Mouse (Mus musculus): Measurements from ENCODE around the gene Tmem106c. TPM values are rescaled to one million over a fixed set of nuclear protein-coding genes. Genes with fewer than 3 reads are reported as not detected.

Gene Tmem106c
- total RNA-seq, 4 experiments from 2014 or later = 32.1 to 41.9 (median 39.0) TPM

- DNase-seq (ENCODE audit: low spot score in 2 of 2) = peak in 1 of 2 experiments; percentile 59
Observed at GRCm38 (mm10) chr15:97952137-97952888, 11.7 kb upstream of the Tmem106c start.

GRCm38 (mm10) chr15:97952889-97953189 is 11.2 kb upstream of the Tmem106c start:
- DNase-seq (ENCODE audit: low spot score in 2 of 2) = no peak

DNA sequence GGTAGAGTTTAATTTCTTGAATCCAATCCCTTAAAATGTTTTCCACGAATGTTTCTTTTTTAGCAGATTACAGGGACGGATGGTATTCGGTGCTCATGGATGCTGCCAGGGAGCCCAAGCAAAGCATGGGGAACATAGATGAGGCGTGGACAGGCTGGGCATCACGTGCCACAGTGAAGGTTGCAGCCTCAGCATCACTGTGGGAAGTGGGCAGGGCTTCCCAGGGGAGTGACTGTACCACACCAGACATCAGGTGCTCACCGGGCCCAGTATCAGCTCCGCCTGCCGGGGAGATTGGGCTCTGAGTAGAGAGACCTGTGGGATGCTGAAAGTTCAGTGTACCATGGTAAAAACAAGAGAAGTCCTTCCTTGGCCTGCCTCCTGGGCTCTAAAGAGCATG is 9.3 kb upstream of the Tmem106c start:
- no peak for DNase-seq (ENCODE audit: low spot score in 2 of 2)

- DNase-seq (ENCODE audit: low spot score in 2 of 2) = no peak
Observed at GRCm38 (mm10) chr15:97955286-97955685, 8.7 kb upstream of the Tmem106c start.

GRCm38 (mm10) chr15:97955742-97956141 is 8.3 kb upstream of the Tmem106c start:
- DNase-seq (ENCODE audit: low spot score in 2 of 2) = no peak

DNA sequence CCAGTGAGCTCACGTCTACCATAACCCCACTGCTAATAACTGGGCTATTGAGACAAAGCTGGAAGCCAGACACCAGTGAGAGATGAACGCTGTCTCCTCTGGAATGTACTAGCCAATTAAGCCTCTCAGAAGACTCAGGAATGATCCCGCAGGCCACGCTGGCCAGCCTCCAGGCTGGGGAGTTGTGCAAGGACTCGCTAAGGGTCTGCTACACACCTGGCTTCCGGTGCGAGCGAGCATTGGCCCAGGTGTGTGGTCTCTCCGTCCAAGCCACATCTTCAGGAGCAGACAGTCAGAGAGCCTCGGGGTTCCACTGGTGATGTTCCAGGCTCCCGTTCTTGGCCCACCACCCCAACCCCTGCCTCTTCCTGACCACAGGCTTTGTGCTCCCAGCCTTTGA is 7.6 kb upstream of the Tmem106c start:
- no peak for DNase-seq (ENCODE audit: low spot score in 2 of 2)

DNA sequence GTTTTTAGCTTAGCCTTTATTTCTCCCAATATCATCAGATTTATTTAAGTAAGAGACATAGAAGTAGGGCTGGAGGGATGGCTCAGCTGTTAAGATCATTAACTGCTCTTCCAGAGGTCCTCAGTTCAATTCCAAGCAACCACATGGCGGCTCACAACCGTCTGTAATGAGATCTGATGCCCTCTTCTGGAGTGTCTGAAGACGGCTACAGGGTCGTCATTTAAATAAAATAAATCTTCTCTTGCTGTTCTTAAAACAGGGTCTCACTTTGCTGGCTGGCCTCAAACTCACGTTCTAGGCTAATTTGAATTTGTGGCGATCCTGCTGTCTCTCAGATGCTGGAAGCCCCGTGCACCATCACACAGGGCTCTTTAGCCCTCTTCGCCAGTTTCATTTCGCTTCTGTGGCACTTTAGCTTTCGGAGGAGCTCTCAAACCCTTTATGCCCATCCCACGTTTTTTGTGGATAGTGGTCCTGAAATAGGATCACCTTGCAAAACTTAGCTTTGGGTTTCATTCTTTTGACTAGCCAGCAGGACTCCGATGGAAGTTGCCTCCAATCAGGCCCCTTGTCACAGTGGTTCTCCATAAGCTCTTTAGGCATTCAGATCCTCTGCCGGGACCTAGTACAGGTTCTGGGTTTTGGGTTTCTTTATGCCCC is 541 bp upstream of the Tmem106c start:
- DNase-seq (ENCODE audit: low spot score in 2 of 2) = no peak

GRCm38 (mm10) chr15:97964836-97965187 is 812 bp downstream of the Tmem106c start:
- DNase-seq (ENCODE audit: low spot score in 2 of 2) = no peak

- DNase-seq (ENCODE audit: low spot score in 2 of 2) = no peak
Observed at GRCm38 (mm10) chr15:97965311-97966045, 1.5 kb downstream of the Tmem106c start.

DNA sequence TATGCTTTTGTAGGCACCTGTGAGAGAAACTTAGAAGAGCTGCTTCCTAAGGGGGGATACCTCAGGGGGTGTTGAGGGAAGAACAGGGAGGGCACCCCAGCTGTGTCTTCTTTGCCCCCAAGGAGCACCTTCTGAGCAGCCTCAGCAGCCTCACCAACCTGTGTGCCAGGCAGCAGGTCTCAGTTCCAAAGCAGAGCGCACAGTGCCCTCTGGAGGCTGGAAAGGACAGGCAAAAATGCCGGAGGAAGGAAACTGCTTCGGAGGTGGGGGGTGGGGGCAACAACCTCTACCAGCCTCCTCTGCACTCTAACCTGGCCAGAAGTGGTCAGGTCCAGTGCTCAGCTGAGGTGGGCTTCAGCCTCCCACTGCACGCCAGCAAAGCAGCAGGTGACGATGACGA is 6.3 kb downstream of the Tmem106c start:
- DNase-seq (ENCODE audit: low spot score in 2 of 2) = no peak

DNA sequence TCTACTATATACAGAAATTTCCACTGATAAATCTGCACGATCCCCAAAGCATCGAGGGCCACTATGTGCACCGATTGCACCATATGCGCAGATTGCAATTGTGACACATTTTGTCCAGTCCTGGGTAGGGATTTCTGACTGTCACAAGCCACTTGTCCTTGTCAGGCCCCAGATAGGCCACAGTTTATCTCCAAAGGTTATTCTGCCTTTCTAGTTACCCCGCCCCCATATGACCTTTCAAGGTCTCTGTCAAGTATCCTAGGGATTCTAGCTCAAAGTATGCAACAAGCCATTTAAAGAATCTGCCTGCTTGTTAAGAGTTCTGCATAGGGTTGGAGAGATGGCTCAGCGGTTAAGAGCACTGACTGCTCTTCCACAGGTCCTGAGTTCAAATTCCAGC is 8.6 kb downstream of the Tmem106c start:
- no peak for DNase-seq (ENCODE audit: low spot score in 2 of 2)

DNA sequence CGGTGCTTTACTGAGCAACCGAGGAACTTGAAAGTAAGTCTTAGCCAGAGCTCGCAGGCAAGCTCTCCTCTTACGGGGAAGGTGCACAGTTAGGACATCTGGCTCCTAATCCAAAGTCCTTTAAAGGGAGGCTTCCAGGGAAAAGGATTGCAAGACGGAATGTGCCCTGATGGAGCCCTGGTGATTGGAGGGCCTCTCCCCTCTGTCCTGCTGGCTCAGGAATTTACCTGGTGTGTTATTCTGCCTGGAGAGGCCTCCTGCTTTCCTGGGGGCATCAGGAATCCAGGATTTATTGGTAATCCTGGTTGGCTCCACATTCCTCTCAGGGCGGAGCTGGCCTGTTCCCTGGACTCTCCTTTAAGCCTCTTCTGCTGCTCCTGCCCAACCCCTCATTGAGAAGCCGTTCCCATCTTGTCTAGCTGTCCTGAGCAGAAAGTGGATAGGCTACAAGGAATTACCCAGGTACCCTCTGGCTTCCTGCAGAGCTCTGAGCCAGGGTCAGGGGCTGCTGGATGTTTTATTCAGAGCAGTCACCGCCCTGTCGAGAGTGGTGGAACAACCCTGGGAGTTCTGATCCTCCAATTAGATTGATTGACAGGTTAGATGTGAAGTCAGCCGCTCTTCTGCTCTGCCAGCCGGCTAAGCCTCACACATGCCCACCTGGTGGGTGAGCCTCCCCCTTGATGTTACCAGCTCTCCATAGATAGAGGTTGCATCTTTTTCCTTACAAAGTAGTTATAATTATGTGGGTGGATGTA is 9.4 kb downstream of the Tmem106c start:
- no peak for DNase-seq (ENCODE audit: low spot score in 2 of 2)

DNA sequence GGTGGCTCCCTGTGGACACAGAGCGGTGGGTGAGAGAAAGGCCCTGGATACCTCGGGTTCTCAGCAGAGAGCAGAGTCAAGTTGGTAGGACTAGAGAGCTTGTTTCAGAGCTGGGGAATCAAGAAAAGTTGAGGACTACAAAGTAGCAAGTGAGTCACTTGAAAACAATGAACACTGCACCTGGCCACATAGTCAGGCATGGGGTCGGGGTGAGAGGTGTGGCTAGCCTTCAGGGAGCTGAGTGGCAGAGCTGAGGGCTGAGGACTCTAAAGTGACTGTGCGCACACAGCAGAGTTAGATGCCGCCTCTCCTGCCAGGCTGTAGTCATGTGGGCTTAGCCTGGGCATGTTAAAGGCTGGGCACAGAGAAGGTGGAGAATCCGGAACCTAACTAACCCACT is 17.6 kb downstream of the Tmem106c start:
- DNase-seq (ENCODE audit: low spot score in 2 of 2) = no peak

DNA sequence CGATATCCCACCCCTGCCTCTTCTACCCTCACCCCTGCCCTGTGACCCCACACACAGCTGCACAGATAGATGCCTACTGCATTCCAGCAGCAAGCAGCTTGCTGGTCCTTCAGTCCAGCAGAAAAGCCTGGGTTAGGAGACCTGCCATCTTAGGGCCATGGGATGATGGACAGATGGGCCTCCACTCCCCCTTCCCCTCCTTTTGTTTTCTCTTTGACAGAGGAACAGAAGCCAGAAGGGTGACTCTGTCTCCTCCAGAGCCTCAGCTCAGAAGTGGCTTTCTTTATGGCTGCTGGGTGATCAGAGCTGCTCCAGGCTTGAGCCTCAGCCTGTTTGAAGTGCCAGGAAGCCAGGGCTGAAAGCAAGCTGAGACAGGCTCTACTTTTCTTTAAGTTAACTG is 25.5 kb downstream of the Tmem106c start:
- DNase-seq (ENCODE audit: low spot score in 2 of 2) = no peak

DNA sequence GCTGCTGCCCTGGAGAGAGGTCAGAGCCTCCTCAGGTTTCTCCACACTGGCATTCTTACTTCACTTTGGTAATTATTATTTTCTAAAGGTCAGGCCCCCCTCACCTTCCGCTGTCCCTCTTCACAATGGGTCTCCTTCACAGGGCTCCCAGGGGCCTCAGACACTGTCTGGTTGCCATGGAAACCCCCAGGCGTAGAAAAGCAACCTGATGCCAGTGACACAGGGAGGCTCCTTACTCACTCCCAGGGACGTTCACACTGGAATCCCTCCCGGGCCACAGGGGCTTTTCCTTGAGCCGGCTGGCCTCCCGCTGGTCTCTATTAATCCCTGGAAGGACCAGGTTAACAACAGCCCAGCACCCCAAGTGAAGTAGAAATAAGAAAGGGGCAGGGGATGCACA is 26.1 kb downstream of the Tmem106c start:
- DNase-seq (ENCODE audit: low spot score in 2 of 2) = no peak

GRCm38 (mm10) chr15:97990721-97991120 is 26.7 kb downstream of the Tmem106c start:
- DNase-seq (ENCODE audit: low spot score in 2 of 2) = no peak

DNA sequence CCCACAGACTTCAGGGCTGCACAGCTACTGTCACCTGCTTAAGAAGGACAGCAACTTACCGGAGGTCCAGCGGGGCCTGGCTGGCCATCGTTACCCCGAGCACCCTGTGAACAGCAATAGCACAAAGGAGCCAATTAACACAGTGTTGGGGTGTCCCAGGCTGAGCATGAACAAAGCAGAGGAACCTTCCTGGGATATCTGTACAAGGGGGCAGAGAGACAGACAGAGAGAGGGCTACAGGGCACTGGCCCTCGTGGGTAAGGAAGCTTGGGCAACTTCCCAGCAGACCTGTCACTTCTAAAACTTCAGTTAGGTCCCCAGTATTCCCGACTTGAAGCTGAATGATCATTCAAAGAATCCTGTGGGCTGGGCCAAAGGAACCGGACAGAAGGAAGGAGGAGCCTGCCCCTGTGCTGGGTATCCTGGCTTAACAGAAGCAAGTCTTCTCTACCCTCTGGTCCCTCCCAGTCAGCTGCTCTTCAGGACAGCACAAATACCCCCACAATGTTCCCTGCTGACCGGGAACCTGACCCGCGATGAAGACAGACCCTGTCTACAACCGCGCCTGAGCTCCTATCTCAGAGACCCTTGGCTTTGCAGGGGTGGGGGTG is 27.4 kb downstream of the Tmem106c start:
- no peak for DNase-seq (ENCODE audit: low spot score in 2 of 2)

- no peak for DNase-seq (ENCODE audit: low spot score in 2 of 2)
Observed at GRCm38 (mm10) chr15:97992027-97992711, 28.2 kb downstream of the Tmem106c start.

DNA sequence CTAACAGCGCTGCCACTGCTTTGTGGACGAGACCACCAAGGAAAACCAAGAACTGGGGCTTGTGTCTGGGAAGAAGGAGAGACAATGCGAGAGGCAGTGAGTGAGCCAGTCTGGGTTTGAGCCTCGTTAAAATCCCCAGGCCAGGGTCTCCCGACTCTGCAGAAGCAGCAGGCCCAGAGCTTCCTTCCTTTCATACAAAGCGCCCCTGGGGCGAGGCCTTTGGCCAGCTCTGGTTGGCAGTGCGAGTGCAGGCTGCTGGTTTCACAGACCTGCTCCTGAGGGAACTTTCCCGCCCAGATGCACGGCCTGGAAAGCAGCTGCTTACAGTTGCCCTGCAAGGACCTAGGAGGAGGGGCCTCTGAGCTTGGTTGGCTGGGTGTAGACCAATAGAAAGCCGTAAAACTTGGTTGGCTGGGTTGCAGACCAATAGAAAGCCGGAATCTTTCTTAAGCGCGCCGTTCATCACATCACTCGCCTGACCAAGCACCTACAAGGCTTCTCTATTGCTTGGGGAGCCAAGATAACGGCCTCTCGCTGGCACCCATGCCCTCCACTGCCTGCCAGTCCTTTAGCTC is 28.8 kb downstream of the Tmem106c start:
- DNase-seq (ENCODE audit: low spot score in 2 of 2) = peak; percentile 75 to 78

DNA sequence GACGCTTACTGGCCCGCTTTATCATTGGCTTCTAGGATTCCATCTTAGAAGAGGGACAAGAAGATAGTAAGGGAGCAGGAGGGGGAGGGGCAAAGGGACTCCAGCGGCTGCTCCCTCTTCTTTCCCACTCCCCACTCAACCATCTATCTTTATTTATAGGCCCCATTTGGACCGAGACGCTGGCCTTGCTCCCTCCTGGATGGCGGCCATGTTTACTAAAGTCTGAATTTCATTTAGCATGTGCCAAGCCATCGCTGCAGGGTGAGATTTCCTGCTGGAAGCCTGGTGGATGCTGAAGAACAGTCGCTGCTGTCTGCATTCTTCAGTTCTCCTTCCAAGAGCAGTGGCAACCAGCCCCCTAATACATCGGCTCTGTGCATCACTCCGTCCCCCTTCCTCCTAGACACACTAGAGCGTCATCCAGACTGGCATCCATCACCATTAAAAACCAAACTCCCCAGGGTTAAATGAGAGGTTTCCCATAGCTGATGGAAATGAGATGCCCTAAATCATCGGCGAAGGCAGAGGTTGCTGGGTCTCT is 32.8 kb downstream of the Tmem106c start:
- DNase-seq (ENCODE audit: low spot score in 2 of 2) = peak in 1 of 2 experiments; percentile 27
